Mouse (Mus musculus) brain, adult 10 weeks (tissue): Measurements from ENCODE around the gene Gm20772. TPM values are rescaled to one million over a fixed set of nuclear protein-coding genes. Genes with fewer than 3 reads are reported as not detected.

ENCODE experiments used
- polyA plus RNA-seq: library from polyadenylated mRNA; stranded (reverse); fragments of 350-450 nt; fragmentation: Illumina TruSeq; extraction: RNeasy Lipid Tissue Mini Kit (QIAGEN cat#74804); gene quantifications from one replicate; pipeline ENCODE4 v1.2.3, GENCODE M21; 2015; ENCODE audit warnings: low read depth, low replicate concordance

Gene Gm20772
- not detected for polyA plus RNA-seq

GRCm38 (mm10) chrY:17874441-17874840 lies at the start of gene Gm20772, which contains the start of gene Gm20831:
TSS of gene Gm20772 (plus strand) at chrY:17874741.
TSS of gene Gm20831 (plus strand) at chrY:17874741.

GRCm38 (mm10) chrY:17846166-17846565 lies 28.4 kb upstream of the Gm20772 start, which contains the start of gene Gm21904:
TSS of gene Gm21904 (minus strand) at chrY:17846266.

Other genes with a start within 250 kb of the Gm20772 start
- not detected for gene Gm21904, start 28.5 kb upstream of the Gm20772 start, polyA plus RNA-seq
- not detected for gene Gm20831, start within 50 bp of the Gm20772 start, polyA plus RNA-seq
- gene Srsy, start 62.6 kb downstream of the Gm20772 start, polyA plus RNA-seq, result not detected
- gene Gm21764, start 187.1 kb downstream of the Gm20772 start, polyA plus RNA-seq, result not detected
- not detected for gene Ssty1, start 214.4 kb downstream of the Gm20772 start, polyA plus RNA-seq